Mouse (Mus musculus): ENCODE measurements around the gene Cdk5rap2.

DNA sequence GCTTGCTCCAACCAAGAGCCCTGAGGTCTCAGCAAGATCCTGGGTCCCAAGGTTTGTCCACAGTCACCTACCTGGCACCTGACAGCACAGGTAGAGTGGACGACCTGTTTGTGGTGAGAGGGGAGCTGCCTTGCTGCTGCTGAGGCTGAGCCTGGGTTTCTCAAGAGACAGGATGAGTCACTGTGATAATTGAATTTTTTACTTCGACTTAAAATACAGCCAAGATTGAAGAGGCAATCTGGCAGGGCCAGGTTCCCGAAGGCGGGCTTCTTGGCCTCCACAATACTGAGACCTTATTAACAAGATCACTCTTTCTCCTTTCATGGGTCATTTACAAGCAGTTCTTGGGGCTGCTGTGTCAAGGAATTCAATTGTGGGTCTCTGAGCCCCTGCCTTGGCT lies 190.5 kb downstream of the Cdk5rap2 start:
- TF ChIP-seq CTCF (IDR thresholded peaks at IDR 0.05; ENCODE audit: low read depth) (no peak), EP300 (IDR thresholded peaks at IDR 0.05; ENCODE audit: low read depth) (no peak)

Data from liver, embryonic 14.5 days (tissue).